Mouse (Mus musculus) ES-Bruce4 (cell line): ENCODE measurements at regions not wholly inside any gene's neighbourhood (a gene's known extent, or its start where the extent isn't known, plus 50 kb on each side); places are given as distances from the start of the nearest gene placed in this dataset.

Experiments used
- CTCF ChIP-seq: IDR thresholded peaks from one replicate; pipeline ENCODE4 v1.8.1; 2011; ENCODE audit warnings: low read depth, low read length
- POLR2A ChIP-seq: IDR thresholded peaks from one replicate; pipeline ENCODE4 v1.8.1; 2011; ENCODE audit warnings: low read length; ENCODE audit not compliant: insufficient read depth

- TF ChIP-seq CTCF: no peak
- no peak for TF ChIP-seq POLR2A
Observed at GRCm38 (mm10) chr3:17862367-17862766, 85.8 kb upstream of the Cypt12 start.
